In the genomic region with DNA sequence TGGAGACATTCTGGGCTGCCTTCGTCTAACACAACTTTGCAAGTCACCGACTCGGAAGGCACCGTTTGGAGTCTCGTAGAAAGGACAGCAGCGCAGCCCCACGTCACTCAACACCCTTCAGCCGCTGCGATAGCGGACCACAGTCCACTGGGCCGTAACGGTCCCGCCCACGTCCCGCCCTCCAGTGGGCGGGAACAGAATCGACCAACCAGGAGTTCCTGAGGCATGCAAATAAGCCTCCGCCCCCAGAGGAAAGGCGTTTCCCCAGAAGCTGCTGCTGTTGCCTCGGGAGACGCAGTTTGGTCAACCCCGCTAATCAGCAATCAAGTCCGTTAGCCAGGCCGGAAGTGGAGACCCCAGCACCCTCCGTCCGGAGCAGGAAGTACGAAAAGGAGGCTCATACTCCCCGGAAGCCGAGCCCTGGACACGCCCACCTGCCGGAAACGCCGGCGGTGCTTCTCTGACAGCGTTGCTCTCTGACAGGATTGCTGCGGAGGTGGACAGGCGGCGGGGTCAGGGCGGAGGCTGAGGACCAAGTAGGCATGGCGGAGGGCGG, we compare ENCODE assay signal across 8 mouse cellular contexts. TPM values are rescaled to one million over a fixed set of nuclear protein-coding genes. Genes with fewer than 3 reads are reported as not detected.
DNase-seq lines count a peak whose midpoint lies in the region; ATAC-seq and TF ChIP-seq lines count a peak whose summit lies in the region.

Gene Asb1, plus strand, starts transcription at position 274 of the 556 bp plus-strand sequence.

- peak within 1 kb of the TSS; percentile 5; the same call in 1 of the 2 replicates for H3K27ac ChIP-seq in bone marrow macrophage, adult 2 months (ENCODE audit: insufficient read depth, low read depth, low read length)
- no peak within 1 kb of the TSS for H3K27ac ChIP-seq in embryonic fibroblast, embryonic 13.5 days (ENCODE audit: insufficient read depth, low read length)
- H3K27ac ChIP-seq in kidney, embryonic 14.5 days (ENCODE audit: low read depth, low read length) = no peak within 1 kb of the TSS
- H3K27ac ChIP-seq in limb, embryonic 15.5 days = no peak within 1 kb of the TSS

- DNase-seq in A20 (ENCODE audit: low read depth, low spot score) = peak; percentile 100
- peak; percentile 97 to 98 for DNase-seq in heart, adult 9 months (ENCODE audit: low spot score in 2 of 2)
- peak; percentile 88 for DNase-seq in monocyte, adult 2 months (ENCODE audit: low read depth in 1 of 2, low spot score in 2 of 2)
- peak; percentile 97 to 98 for DNase-seq in spleen, postnatal 36 days (ENCODE audit: low spot score in 2 of 2)

- peaks cover 12% of the 10 kb centered on the region for H3K4me1 ChIP-seq in bone marrow macrophage, adult 2 months (ENCODE audit: control insufficient read depth, insufficient read depth, low read length)
- no peaks in the 10 kb centered on the region for H3K4me1 ChIP-seq in embryonic fibroblast, embryonic 13.5 days (ENCODE audit: control insufficient read depth, insufficient read depth, low read length)
- peaks cover 8% of the 10 kb centered on the region; the same call in 1 of the 2 replicates for H3K4me1 ChIP-seq in kidney, embryonic 14.5 days (ENCODE audit: control insufficient read depth, insufficient read depth, low read length)
- peaks cover 26% of the 10 kb centered on the region for H3K4me1 ChIP-seq in limb, embryonic 15.5 days

- TF ChIP-seq CTCF in bone marrow macrophage, adult 2 months (IDR thresholded peaks at IDR 0.05; ENCODE audit: low read depth, low read length) = no peak
- TF ChIP-seq CTCF in embryonic fibroblast, embryonic 13.5 days (IDR thresholded peaks at IDR 0.05; ENCODE audit: borderline replicate concordance, insufficient read depth, low read length) = no peak

- no peaks in the 10 kb centered on the region for H3K9me3 ChIP-seq in kidney, embryonic 14.5 days (ENCODE audit: control insufficient read depth, low read length)
- H3K9me3 ChIP-seq in limb, embryonic 15.5 days = no peaks in the 10 kb centered on the region

- H3K36me3 ChIP-seq in kidney, embryonic 14.5 days (ENCODE audit: control insufficient read depth, insufficient read depth, low read length) = no peaks in the 10 kb centered on the region; the same call in 1 of the 2 replicates
- peaks cover 6% of the 10 kb centered on the region; the same call in 1 of the 2 replicates for H3K36me3 ChIP-seq in limb, embryonic 15.5 days

- peak; percentile 97 for ATAC-seq in kidney, embryonic 14.5 days (ENCODE audit: low FRiP score, low TSS enrichment)
- peak; percentile 95 for ATAC-seq in limb, embryonic 15.5 days (ENCODE audit: insufficient number of reproducible peaks, low FRiP score, low TSS enrichment, low read depth)

- H3K4me2 ChIP-seq in kidney, embryonic 14.5 days (replicated peaks; ENCODE audit: low read depth, low read length) = peak within 1 kb of the TSS; percentile 97
- peak within 1 kb of the TSS; percentile 97 for H3K4me2 ChIP-seq in limb, embryonic 15.5 days

- no peak for TF ChIP-seq POLR2A in bone marrow macrophage, adult 2 months (IDR thresholded peaks at IDR 0.05; ENCODE audit: borderline replicate concordance, low read depth, low read length)
- peak; percentile 96 for TF ChIP-seq POLR2A in embryonic fibroblast, embryonic 13.5 days (IDR thresholded peaks at IDR 0.05; ENCODE audit: low read depth, low read length)

- H3K27me3 ChIP-seq in kidney, embryonic 14.5 days (ENCODE audit: control insufficient read depth, insufficient read depth, low read length) = peaks cover 11% of the 10 kb centered on the region
- H3K27me3 ChIP-seq in limb, embryonic 15.5 days = peaks cover 37% of the 10 kb centered on the region

- H3K9ac ChIP-seq in kidney, embryonic 14.5 days (ENCODE audit: low read depth, low read length) = peak within 1 kb of the TSS; percentile 72
- peak within 1 kb of the TSS; percentile 66 for H3K9ac ChIP-seq in limb, embryonic 15.5 days

- H3K4me3 ChIP-seq in bone marrow macrophage, adult 2 months (ENCODE audit: insufficient read depth, low read length) = peak within 1 kb of the TSS; percentile 76
- H3K4me3 ChIP-seq in embryonic fibroblast, embryonic 13.5 days (ENCODE audit: insufficient read depth, low read length) = peak within 1 kb of the TSS; percentile 74
- H3K4me3 ChIP-seq in kidney, embryonic 14.5 days (ENCODE audit: low read length) = peak within 1 kb of the TSS; percentile 71
- peak within 1 kb of the TSS; percentile 85 for H3K4me3 ChIP-seq in limb, embryonic 15.5 days

- WGBS in kidney, embryonic 14.5 days = under 1% methylated on average over 41 of the region's 41 CpGs
- WGBS in limb, embryonic 15.5 days = under 1% methylated on average over 41 of the region's 41 CpGs

RNA-seq across cellular contexts. Expression of gene Asb1, which starts in this region (rescaled TPM):
- polyA plus RNA-seq in bone marrow macrophage, adult 2 months (2012; ENCODE audit: insufficient read depth, insufficient read length, missing spikeins) = 2.6 and 4.2 TPM in 2 replicates
- 8.2 and 9.8 TPM in 2 replicates for polyA plus RNA-seq in embryonic fibroblast, embryonic 13.5 days (2011; ENCODE audit: insufficient read length, low read depth, missing spikeins)
- 2.4 and 5.9 TPM in 2 replicates for polyA plus RNA-seq in kidney, embryonic 14.5 days (2014; fragmentation: Nextera tagmentation; extraction: Ambion mirVana)
- polyA plus RNA-seq in limb, embryonic 15.5 days (2015; fragmentation: Nextera tagmentation; extraction: Ambion mirVana) = 4.9 and 5.3 TPM in 2 replicates
